In genomic region chr3:30602065-30602739, GRCm38 (mm10) we compare ENCODE assay signal across 8 mouse cellular contexts. TPM values are rescaled to one million over a fixed set of nuclear protein-coding genes. Genes with fewer than 3 reads are reported as not detected.
DNase-seq lines count a peak whose midpoint lies in the region; ATAC-seq and TF ChIP-seq lines count a peak whose summit lies in the region.

Gene Mynn, plus strand, starts transcription at chr3:30602065.

- peak; percentile 44 for TF ChIP-seq CTCF in bone marrow, adult 2 months (IDR thresholded peaks at IDR 0.05; ENCODE audit: control insufficient read depth, insufficient read depth, low read length)
- peak; percentile 73 for TF ChIP-seq CTCF in midbrain, postnatal 0 days (IDR thresholded peaks at IDR 0.05)

- H3K9ac ChIP-seq in embryonic facial prominence, embryonic 15.5 days, result peak within 1 kb of the TSS; percentile 77
- H3K9ac ChIP-seq in limb, embryonic 14.5 days (ENCODE audit: low read depth, low read length, severe bottlenecking), result peak within 1 kb of the TSS; percentile 78
- peak within 1 kb of the TSS; percentile 79 for H3K9ac ChIP-seq in midbrain, postnatal 0 days (replicated peaks; ENCODE audit: low read length, poor library complexity, severe bottlenecking)

- no peaks in the 10 kb centered on the region for H3K4me1 ChIP-seq in bone marrow, adult 2 months (ENCODE audit: control insufficient read depth, insufficient read depth, low read length)
- H3K4me1 ChIP-seq in embryonic facial prominence, embryonic 15.5 days, result peaks cover 10% of the 10 kb centered on the region
- H3K4me1 ChIP-seq in limb, embryonic 14.5 days (ENCODE audit: control insufficient read depth, insufficient read depth, low read length), result peaks cover 13% of the 10 kb centered on the region
- H3K4me1 ChIP-seq in midbrain, postnatal 0 days (ENCODE audit: insufficient read depth, low read length), result 0 out of 2 replicates have a peak, but pooled peaks cover 4% of the 10 kb centered on the region

- H3K36me3 ChIP-seq in embryonic facial prominence, embryonic 15.5 days, result peaks cover 17% of the 10 kb centered on the region
- H3K36me3 ChIP-seq in limb, embryonic 14.5 days (ENCODE audit: control insufficient read depth, insufficient read depth, low read length), result peaks cover 22% of the 10 kb centered on the region
- peaks cover 4% of the 10 kb centered on the region; the same call in 1 of the 2 replicates for H3K36me3 ChIP-seq in midbrain, postnatal 0 days (ENCODE audit: insufficient read depth, low read length)

- H3K4me3 ChIP-seq in bone marrow, adult 2 months (replicated peaks; ENCODE audit: control insufficient read depth, low read depth, low read length), result peak within 1 kb of the TSS; percentile 85
- peak within 1 kb of the TSS; percentile 68 for H3K4me3 ChIP-seq in embryonic facial prominence, embryonic 15.5 days (replicated peaks)
- H3K4me3 ChIP-seq in limb, embryonic 14.5 days (replicated peaks; ENCODE audit: low read length), result peak within 1 kb of the TSS; percentile 85
- peak within 1 kb of the TSS; percentile 90 for H3K4me3 ChIP-seq in midbrain, postnatal 0 days (ENCODE audit: low read depth, low read length)

- peak; percentile 66; the same call in 1 of the 2 replicates for TF ChIP-seq POLR2A in bone marrow, adult 2 months (IDR thresholded peaks at IDR 0.05; ENCODE audit: borderline replicate concordance, control insufficient read depth, low read depth, low read length)
- TF ChIP-seq POLR2A in limb, embryonic 14.5 days (IDR thresholded peaks at IDR 0.05; ENCODE audit: borderline replicate concordance, extremely low read depth, insufficient read depth, insufficient read length), result 0 out of 2 replicates have a peak, but pooled peaks have one; percentile 45

- peak within 1 kb of the TSS; percentile 99 for H3K27ac ChIP-seq in bone marrow, adult 2 months (ENCODE audit: control insufficient read depth, insufficient read depth, low read depth, low read length, poor library complexity)
- peak within 1 kb of the TSS; percentile 98 for H3K27ac ChIP-seq in embryonic facial prominence, embryonic 15.5 days (replicated peaks)
- H3K27ac ChIP-seq in limb, embryonic 14.5 days (replicated peaks; ENCODE audit: low read depth, low read length), result peak within 1 kb of the TSS; percentile 95
- H3K27ac ChIP-seq in midbrain, postnatal 0 days (ENCODE audit: low read depth, low read length), result peak within 1 kb of the TSS; percentile 95

- peak; percentile 98 for DNase-seq in 416B (ENCODE audit: low read depth)
- peak; percentile 98 for DNase-seq in heart, adult 8-10 months (ENCODE audit: low spot score)
- DNase-seq in kidney, adult 9 months, result peak; percentile 98
- peak; percentile 96 for DNase-seq in limb, embryonic 14.5 days (ENCODE audit: low spot score)
- peak; percentile 97 for DNase-seq in midbrain, postnatal 0 days (ENCODE audit: low spot score)
- peak; percentile 91 to 97 for DNase-seq in spleen, postnatal 14 days (ENCODE audit: low spot score in 2 of 2)

- H3K4me2 ChIP-seq in embryonic facial prominence, embryonic 15.5 days (replicated peaks), result peak within 1 kb of the TSS; percentile 62
- H3K4me2 ChIP-seq in limb, embryonic 14.5 days (replicated peaks; ENCODE audit: low read depth, low read length, severe bottlenecking), result peak within 1 kb of the TSS; percentile 82
- peak within 1 kb of the TSS; percentile 83 for H3K4me2 ChIP-seq in midbrain, postnatal 0 days (ENCODE audit: low read depth, low read length, poor library complexity, severe bottlenecking)

- under 1% methylated on average over 40 of the region's 40 CpGs for WGBS in bone marrow, adult 2 months
- under 1% methylated on average over 40 of the region's 40 CpGs for WGBS in embryonic facial prominence, embryonic 15.5 days
- under 1% methylated on average over 39 of the region's 40 CpGs for WGBS in limb, embryonic 14.5 days
- WGBS in midbrain, postnatal 0 days, result 0% methylated on average over 37 of the region's 40 CpGs

- peak; percentile 94 for ATAC-seq in embryonic facial prominence, embryonic 15.5 days (ENCODE audit: insufficient number of reproducible peaks, low FRiP score, low TSS enrichment, low read depth)
- peak; percentile 94 for ATAC-seq in limb, embryonic 14.5 days (ENCODE audit: low FRiP score, low read depth)
- ATAC-seq in midbrain, postnatal 0 days (ENCODE audit: low FRiP score), result peak; percentile 95

- no peaks in the 10 kb centered on the region for H3K9me3 ChIP-seq in embryonic facial prominence, embryonic 15.5 days (replicated peaks)
- H3K9me3 ChIP-seq in limb, embryonic 14.5 days (ENCODE audit: control insufficient read depth, low read length), result no peaks in the 10 kb centered on the region
- no peaks in the 10 kb centered on the region for H3K9me3 ChIP-seq in midbrain, postnatal 0 days (ENCODE audit: low read length)

- peaks cover 7% of the 10 kb centered on the region; the same call in 1 of the 2 replicates for H3K27me3 ChIP-seq in embryonic facial prominence, embryonic 15.5 days
- no peaks in the 10 kb centered on the region for H3K27me3 ChIP-seq in limb, embryonic 14.5 days (ENCODE audit: control insufficient read depth, insufficient read depth, low read length)
- H3K27me3 ChIP-seq in midbrain, postnatal 0 days (ENCODE audit: insufficient read depth, low read length), result no peaks in the 10 kb centered on the region

RNA-seq across cellular contexts. Expression of gene Mynn, which starts in this region (rescaled TPM):
- polyA plus RNA-seq in bone marrow, adult 2 months (2011; ENCODE audit: insufficient read depth, insufficient read length, low replicate concordance, missing spikeins), result 5.0 and 9.7 TPM in 2 replicates
- 27.7 and 29.0 TPM in 2 replicates for polyA plus RNA-seq in embryonic facial prominence, embryonic 15.5 days (2015; fragmentation: Nextera tagmentation; extraction: Ambion mirVana)
- total RNA-seq in heart, adult 8-10 months (2022), result 10 to 100 TPM; 10.1 to 13.4 (median 11.9) TPM
- polyA plus RNA-seq in limb, embryonic 14.5 days (2012; rRNA removed), result 22.3 TPM in 2 replicates
- polyA plus RNA-seq in limb, embryonic 14.5 days (2014; fragmentation: Nextera tagmentation; extraction: Ambion mirVana), result 30.6 and 32.0 TPM in 2 replicates
- total RNA-seq in midbrain, postnatal 0 days (2014; rRNA removed), result 17.2 and 23.8 TPM in 2 replicates
- 17.1 and 19.0 TPM in 2 replicates for polyA plus RNA-seq in midbrain, postnatal 0 days (2015; fragmentation: Nextera tagmentation; extraction: Ambion mirVana)

Comparison
In these comparisons a context has a peak if more than half of its experiments do, and no peak if none do; other contexts are left out.
1. Peak in every context shown above with its lines: DNase-seq, ATAC-seq, H3K4me3 ChIP-seq and H3K27ac ChIP-seq.